Mouse (Mus musculus): Measurements from ENCODE around the gene Gng13. TPM values are rescaled to one million over a fixed set of nuclear protein-coding genes. Genes with fewer than 3 reads are reported as not detected.

The Gng13 gene
- total and polyA plus RNA-seq, 3 experiments, result 1.3 to 2.9 TPM; not detected in 1

- dilution Hi-C loops (cut with MboI; ENCODE audit: extremely low pct_ligation_motif_present, extremely low pct_unique_long_range_greater_than_20kb, low sequenced_read_pairs) (no loop called here), in situ Hi-C loops (cut with MboI; ENCODE audit: low pct_ligation_motif_present, low pct_unique_long_range_greater_than_20kb, low sequenced_read_pairs) (no loop called here)
- no peaks in the 10 kb centered on the region for H3K4me1 ChIP-seq (ENCODE audit: control insufficient read depth in 1 of 2, insufficient read depth in 2 of 2)
- no peak overlapping the region for H3K9ac ChIP-seq (ENCODE audit: insufficient read depth, low read depth)
- no peak for DNase-seq (ENCODE audit: extremely low read depth)
- peaks cover 66% of the 10 kb centered on the region for H3K27me3 ChIP-seq (replicated peaks)
- no peak overlapping the region for H3K27ac ChIP-seq (ENCODE audit: insufficient read depth, low read depth)
- no peak for TF ChIP-seq ZKSCAN1 (IDR thresholded peaks at IDR 0.05; ENCODE audit: borderline replicate concordance, low read depth, low read length)
- TF ChIP-seq E2F4 (IDR thresholded peaks at IDR 0.05; ENCODE audit: insufficient replicate concordance, low read depth, low read length), result no peak
- no peak for TF ChIP-seq MAX (IDR thresholded peaks at IDR 0.05; ENCODE audit: low read length)
- TF ChIP-seq MAFK (IDR thresholded peaks at IDR 0.05; ENCODE audit: insufficient replicate concordance, low read length), result no peak
- no peak for TF ChIP-seq GABPA (IDR thresholded peaks at IDR 0.05; ENCODE audit: insufficient replicate concordance, low read depth, low read length)
- TF ChIP-seq NELFE (IDR thresholded peaks at IDR 0.05; ENCODE audit: low read depth, low read length), result no peak
- TF ChIP-seq ELF1 (IDR thresholded peaks at IDR 0.05; ENCODE audit: low read depth, low read length), result no peak
- TF ChIP-seq TCF12 (IDR thresholded peaks at IDR 0.05; ENCODE audit: low read depth, low read length), result no peak
- no peak for TF ChIP-seq USF1 (IDR thresholded peaks at IDR 0.05; ENCODE audit: low read depth, low read length)
- TF ChIP-seq RAD21 (IDR thresholded peaks at IDR 0.05; ENCODE audit: low read depth, low read length), result no peak
- no peak for TF ChIP-seq MEF2A (IDR thresholded peaks at IDR 0.05; ENCODE audit: borderline replicate concordance, low read depth, low read length)
- H3K79me2 ChIP-seq (replicated peaks; ENCODE audit: control insufficient read depth, extremely low read depth, insufficient read depth, poor library complexity, severe bottlenecking), result no peaks in the 10 kb centered on the region
- H3K9me3 ChIP-seq (replicated peaks; ENCODE audit: low read length), result peaks cover 19% of the 10 kb centered on the region
- H3K4me2 ChIP-seq (ENCODE audit: insufficient read depth, low read depth, poor library complexity, severe bottlenecking), result no peak overlapping the region
- no peaks in the 10 kb centered on the region for H3K36me3 ChIP-seq (replicated peaks in 1 of 2; ENCODE audit: control insufficient read depth in 1 of 2, insufficient read depth in 1 of 2, low read length in 1 of 2)
- no peak overlapping the region for H3K4me3 ChIP-seq (replicated peaks in 1 of 3; ENCODE audit: low read depth in 2 of 3, low read length in 2 of 3, poor library complexity in 1 of 3)
Measured at GRCm38 (mm10) chr17:25709994-25710393, 7.0 kb upstream of the Gng13 start.

GRCm38 (mm10) chr17:25711136-25711535, 5.8 kb upstream of the Gng13 start:
- peaks cover 19% of the 10 kb centered on the region for H3K9me3 ChIP-seq (replicated peaks; ENCODE audit: low read length)
- dilution Hi-C loops (cut with MboI; ENCODE audit: extremely low pct_ligation_motif_present, extremely low pct_unique_long_range_greater_than_20kb, low sequenced_read_pairs) (no loop called here), in situ Hi-C loops (cut with MboI; ENCODE audit: low pct_ligation_motif_present, low pct_unique_long_range_greater_than_20kb, low sequenced_read_pairs) (no loop called here)
- no peak overlapping the region for H3K9ac ChIP-seq (ENCODE audit: insufficient read depth, low read depth)
- peaks cover 6 to 8% of the 10 kb centered on the region in 2 experiments; a peak in 2 of 4 replicates for H3K4me1 ChIP-seq (ENCODE audit: control insufficient read depth in 1 of 2, insufficient read depth in 2 of 2)
- no peak for DNase-seq (ENCODE audit: extremely low read depth)
- no peaks in the 10 kb centered on the region for H3K36me3 ChIP-seq (replicated peaks in 1 of 2; ENCODE audit: control insufficient read depth in 1 of 2, insufficient read depth in 1 of 2, low read length in 1 of 2)
- no peak overlapping the region for H3K4me3 ChIP-seq (replicated peaks in 1 of 3; ENCODE audit: low read depth in 2 of 3, low read length in 2 of 3, poor library complexity in 1 of 3)
- no peaks in the 10 kb centered on the region for H3K79me2 ChIP-seq (replicated peaks; ENCODE audit: control insufficient read depth, extremely low read depth, insufficient read depth, poor library complexity, severe bottlenecking)
- H3K4me2 ChIP-seq (ENCODE audit: insufficient read depth, low read depth, poor library complexity, severe bottlenecking), result no peak overlapping the region
- peaks cover 63% of the 10 kb centered on the region for H3K27me3 ChIP-seq (replicated peaks)
- TF ChIP-seq JUND (conservative IDR thresholded peaks at IDR 0.05; ENCODE audit: low read depth, low read length) (no peak), EP300 (IDR thresholded peaks at IDR 0.05; ENCODE audit: low read length) (no peak), SMC3 (IDR thresholded peaks at IDR 0.05; ENCODE audit: low read depth, low read length) (no peak), POLR2A (IDR thresholded peaks at IDR 0.05; ENCODE audit: low read depth, low read length) (no peak), E2F4 (IDR thresholded peaks at IDR 0.05; ENCODE audit: insufficient replicate concordance, low read depth, low read length) (no peak), TCF12 (IDR thresholded peaks at IDR 0.05; ENCODE audit: low read depth, low read length) (no peak), MEF2A (IDR thresholded peaks at IDR 0.05; ENCODE audit: borderline replicate concordance, low read depth, low read length) (no peak), ZMIZ1 (IDR thresholded peaks at IDR 0.05; ENCODE audit: low read depth, low read length) (no peak), ZKSCAN1 (IDR thresholded peaks at IDR 0.05; ENCODE audit: borderline replicate concordance, low read depth, low read length) (no peak), ELF1 (IDR thresholded peaks at IDR 0.05; ENCODE audit: low read depth, low read length) (no peak), USF1 (IDR thresholded peaks at IDR 0.05; ENCODE audit: low read depth, low read length) (no peak), KAT2A (IDR thresholded peaks at IDR 0.05; ENCODE audit: insufficient replicate concordance, low read length) (no peak), HCFC1 (IDR thresholded peaks at IDR 0.05; ENCODE audit: low read depth, low read length) (no peak)
- H3K27ac ChIP-seq (ENCODE audit: insufficient read depth, low read depth), result no peak overlapping the region

Data from CH12.LX (cell line).